Mouse (Mus musculus) layer of hippocampus, adult 11-12 months (tissue): ENCODE data around the gene Fxr2.

Experiments used
- DNase-seq: peaks from one replicate; pipeline ENCODE4 v3.0.0; 2022; ENCODE audit warnings: low spot score

Fxr2 gene

DNA sequence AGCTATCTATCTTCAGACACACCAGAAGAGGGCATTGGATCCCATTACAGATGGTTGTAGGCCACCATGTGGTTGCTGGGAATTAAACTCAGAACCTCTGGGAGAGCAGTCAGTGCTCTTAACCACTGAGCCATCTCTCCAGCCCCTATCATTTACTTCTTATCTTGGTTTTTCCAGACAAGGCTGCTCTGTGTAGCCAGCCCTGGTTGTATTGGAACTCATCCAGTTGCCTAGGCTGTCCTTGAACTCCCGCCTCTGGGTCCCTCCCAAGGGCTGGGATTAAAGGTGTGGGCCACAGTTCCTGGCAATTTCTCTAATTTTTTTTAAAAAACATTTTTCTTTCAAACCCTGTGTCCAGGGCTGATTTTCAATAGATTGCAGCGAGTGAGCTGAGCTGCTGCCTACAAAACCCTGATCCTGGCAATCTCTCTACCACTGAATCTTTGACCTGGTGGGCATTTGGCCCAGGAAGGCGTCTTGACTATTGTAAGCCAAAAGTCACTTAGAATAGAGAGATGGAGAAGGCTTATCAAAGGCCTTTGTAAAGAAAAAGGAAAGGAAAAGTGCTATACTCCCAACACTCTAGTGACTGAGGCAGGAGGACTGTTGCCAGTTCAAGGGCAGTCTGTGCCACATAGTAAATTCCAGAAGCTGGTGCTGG lies 28.6 kb downstream of the Fxr2 start:
- DNase-seq: no peak

DNA sequence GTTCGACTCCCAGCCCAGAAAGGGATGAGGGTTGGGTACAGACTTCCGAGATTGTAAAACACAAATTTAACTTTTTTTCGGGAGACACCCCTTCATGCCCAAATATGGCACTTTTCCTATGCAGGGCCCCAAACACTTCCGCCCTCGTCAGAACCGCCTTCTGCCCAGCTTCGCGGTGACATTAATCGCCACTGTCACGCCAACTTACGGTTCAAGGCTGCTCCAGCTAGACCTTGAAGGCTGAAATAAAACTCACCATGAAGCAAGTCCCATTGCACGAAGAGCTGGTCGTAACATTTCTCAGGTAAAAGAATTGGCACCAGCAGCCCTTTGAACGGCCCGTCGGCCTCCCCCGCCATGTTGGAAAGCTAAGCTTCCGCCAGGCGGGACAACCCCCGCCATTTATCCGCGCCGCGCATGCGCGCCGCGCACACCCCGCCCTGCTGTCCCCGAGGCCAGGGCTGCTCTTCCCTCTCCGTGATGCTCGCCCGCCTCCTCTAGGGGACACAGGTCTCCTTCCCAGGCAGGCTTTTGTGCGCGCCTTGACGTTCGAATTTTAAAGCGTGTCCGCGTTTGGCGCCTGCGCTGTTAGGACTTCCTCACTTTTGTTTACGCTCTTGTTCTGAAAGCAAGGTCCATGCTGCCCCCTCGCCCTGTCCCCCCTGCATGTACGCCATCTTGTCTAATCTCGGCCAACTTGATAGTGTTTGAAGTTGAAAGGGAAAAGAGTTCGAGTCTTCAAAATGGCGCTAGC lies 29.6 kb downstream of the Fxr2 start, which contains the start of gene Mpdu1:
Gene Mpdu1, minus strand, starts transcription at position 430 of the 754 bp plus-strand sequence.
- DNase-seq: peak; percentile 93

DNA sequence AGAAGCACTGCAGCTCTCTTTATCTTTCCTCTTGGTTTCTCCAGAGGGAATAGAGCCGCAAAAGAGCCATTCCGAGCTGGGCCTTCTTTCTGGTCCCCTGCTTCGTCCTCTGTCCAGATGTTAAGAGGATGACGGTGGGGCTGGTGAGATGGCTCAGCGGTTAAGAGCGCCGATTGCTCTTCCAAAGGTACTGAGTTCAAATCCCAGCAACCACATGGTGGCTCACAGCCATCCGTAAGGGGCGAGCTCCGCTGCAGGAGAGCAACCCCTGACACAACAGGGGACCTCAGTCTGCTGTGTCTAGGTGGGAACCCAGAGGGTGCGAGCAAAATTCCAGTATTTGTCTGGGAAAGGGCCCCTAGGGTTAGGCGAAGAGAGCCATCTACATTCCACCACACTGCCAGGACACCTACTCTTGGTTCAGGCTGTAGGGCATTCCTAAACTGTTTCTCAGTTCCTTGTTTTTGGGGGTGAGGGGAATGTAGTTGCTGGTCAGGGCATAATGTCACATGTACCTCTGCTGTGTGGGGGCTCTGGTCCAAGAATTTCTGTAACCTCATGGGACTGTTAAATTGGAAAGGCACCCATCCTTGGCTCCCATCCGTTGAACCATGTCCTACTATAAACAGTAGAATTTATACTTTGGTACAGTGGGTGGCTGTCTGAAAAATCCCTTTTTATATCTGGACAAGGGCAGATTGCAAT lies 30.3 kb downstream of the Fxr2 start:
- no peak for DNase-seq

DNA sequence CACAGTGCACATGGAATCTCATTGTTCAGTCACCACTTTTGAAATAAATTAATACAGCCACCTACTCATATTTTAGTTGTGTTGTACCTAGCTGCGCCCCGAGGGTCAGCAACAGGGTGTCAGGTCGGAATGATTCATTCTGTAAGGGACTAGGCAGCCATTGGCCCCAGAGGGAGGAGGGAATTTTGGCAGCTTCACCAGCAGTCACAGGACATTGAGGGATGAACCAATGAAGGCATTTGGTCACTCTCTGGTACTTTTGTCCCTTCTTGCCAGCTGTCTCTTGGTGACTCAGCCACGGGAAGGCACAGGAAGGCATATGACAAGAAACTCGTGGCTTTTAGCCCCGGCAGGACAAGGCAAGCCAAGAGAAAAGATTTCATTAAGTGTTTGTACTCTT lies 31.0 kb downstream of the Fxr2 start:
- no peak for DNase-seq

DNA sequence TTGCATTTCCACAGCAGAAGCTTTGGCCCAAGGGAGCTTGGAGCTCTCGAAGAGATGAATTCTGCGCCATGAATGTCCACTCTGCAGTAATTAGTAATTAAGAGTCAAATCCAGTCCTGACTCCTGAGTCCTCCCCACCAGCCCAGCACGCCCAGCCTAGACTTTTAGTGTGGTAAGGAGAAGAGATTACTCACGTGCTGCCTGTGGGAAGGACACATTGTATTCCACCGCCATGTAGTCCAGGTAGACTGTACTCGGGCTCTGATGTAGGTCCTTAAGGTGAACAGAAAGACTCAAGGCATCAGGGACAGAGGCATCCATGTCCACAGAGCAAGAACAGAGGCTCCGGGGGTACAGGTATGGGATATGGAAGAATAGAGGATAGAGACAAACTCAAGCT lies 32.1 kb downstream of the Fxr2 start:
- no peak for DNase-seq

DNA sequence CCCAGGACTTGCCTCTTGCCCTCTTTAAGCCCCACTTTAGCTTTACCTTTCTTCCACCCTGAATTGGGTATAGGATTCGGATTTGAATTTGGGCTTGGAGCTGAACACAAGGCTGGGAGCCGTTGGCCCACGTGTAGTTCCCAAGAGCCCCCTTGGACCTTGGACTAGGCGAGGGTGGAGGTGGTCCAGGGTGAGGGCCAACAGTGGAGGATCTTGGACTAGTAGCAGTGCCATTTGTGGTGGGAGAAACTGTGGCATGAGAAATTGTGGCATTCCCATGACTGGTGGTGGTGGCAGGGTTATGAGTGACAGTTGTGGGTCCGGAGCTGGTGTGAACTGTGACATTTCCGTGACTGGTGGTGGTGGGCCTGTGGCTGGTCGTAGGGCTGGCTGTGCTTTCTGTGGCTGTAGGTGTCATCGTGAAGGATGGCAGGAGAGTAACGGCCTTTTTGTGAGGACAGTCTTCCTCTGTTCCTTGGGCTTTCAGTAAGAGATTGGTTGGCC lies 32.7 kb downstream of the Fxr2 start:
- no peak for DNase-seq

DNA sequence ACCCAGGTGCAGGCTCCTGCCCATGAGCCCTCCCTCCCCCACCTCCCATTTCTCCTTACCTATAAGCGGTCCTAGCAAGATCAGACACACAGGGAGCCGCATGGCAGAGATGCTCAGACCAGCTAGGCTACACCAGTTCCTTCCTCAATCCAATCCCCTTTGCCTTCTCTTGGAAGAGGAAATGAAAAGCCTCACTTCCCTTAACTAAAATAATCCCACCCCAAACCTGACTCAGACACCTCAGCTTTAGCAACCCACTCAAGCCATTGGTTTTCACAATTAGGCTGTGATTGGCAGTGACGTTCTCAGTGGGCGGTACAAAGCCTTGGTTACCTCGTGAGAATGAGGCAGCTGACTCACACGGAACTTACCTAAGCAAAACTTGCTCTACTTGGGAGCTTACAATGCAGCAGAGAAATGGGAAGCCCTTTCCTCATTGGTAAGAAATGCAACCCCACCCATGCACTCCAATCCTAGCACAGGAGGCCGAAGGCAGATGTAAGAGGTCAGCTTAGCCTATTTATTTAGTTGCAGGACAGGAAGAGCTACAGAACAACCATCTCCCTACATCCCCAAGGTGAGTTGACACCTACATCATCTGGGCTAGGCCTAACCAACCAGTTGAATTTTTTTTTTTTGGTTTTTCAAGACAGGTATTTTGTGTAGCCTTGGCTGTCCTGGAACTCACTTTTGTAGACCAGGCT lies 33.3 kb downstream of the Fxr2 start, which contains the start of gene Cd68:
Gene Cd68, minus strand, starts transcription at position 193 of the 704 bp plus-strand sequence.
- DNase-seq: peak; percentile 80

DNA sequence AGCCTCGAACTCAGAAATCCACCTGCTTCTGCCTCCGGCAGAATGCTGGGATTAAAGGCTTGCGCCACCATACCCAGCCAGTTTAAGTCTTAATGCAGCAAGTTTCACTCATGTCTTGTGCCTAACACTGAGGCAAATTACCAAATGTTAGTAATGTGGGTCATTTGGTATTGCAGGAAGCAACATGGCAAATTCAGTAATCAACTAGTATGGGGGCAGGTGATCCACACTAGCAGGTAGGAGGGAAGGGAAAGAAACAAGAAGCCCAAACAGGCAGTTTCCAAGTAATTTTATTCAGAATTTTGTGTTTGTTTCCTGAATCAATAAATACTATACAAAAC lies 33.8 kb downstream of the Fxr2 start:
- DNase-seq: no peak

DNA sequence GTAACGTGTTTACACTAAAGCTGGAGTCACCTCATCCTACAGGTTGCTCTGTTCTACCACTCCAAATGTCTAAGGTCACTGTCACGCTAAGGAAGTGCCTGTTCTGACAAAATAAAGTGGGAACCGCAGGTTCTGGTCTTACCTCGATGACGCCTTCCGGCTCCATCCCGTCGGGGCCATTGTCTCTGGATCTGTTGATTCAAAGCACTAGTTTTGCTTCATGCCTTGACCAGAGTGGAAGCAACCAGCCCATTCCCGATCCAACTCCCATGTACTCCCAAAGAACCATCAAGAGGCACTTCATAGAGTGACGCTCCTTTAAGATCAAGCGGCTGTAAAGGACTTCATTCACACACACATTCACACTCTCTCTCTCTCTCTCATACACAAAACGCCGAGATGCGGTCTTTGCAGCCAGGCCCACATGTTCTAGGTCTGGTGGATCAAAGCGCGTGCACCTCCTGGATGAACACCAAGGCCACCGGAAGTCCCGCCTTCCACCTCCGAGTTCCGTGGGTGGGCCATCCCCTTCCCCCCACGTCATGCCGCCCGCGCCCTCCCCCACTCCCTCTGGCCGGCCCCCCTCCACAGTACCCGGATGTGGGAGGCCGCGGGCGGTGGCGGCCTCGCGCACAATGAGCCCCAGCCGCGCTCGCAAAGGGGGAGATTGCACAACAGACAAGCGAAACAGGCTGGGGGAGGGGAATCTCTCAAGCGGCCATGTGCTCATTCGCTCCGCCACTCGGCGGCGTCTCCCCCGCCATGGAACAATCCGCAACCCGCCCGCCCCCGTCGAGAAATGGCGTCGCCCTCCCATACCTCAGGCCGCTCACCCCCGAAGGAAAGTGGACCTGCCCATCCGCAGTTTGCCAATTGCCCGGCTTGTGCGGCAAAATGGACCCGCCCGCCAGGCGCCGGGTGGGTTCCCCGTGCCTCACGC lies 38.3 kb downstream of the Fxr2 start:
- DNase-seq: peak; percentile 96

DNA sequence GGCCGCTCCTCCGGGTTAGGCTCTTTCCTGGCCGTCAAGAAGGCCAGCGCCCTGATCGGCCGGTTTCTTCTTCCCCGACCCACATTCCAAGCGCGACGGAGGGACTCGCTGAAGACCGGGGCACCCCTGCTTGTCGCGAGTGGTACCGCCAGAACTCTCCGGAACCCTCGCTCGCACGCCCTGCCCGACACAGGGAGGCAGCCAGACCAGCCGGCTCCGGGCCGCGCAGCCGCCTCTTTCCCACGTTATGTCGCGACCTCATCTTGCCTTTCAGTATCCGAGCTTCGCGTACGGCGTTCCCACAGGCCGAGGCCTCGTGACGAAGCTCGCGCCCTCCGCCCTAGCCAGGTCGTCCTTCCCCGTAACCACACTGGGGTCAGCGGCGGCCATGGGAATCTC lies 38.9 kb downstream of the Fxr2 start:
- DNase-seq: no peak

DNA sequence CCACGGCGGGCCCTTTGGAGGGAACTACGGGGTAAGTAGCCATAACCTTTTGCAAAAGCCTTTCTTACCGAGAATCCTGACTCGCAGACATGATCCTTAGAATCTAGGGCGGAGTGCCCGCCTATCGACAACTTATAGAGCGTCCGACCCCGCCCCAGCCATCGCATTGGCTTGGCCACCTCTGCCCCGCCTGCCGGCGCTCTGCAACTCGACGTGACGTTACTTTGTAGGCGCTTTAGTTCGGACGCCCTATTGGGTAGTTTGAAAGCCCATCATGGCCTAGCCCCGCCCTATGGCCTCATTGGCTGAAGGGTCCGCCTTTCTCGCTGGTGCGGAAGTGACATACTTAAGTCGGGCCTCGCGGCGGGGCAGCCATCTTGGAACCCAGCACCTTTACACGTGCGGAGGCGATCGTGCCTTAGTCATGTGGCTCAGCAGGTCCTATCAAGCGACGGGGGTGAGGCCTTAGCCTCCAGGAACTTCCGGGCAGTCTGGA lies 39.5 kb downstream of the Fxr2 start, which contains the start of gene Eif4a1:
Gene Eif4a1, minus strand, starts transcription at position 213 of the 496 bp plus-strand sequence.
- peak; percentile 100 for DNase-seq

DNA sequence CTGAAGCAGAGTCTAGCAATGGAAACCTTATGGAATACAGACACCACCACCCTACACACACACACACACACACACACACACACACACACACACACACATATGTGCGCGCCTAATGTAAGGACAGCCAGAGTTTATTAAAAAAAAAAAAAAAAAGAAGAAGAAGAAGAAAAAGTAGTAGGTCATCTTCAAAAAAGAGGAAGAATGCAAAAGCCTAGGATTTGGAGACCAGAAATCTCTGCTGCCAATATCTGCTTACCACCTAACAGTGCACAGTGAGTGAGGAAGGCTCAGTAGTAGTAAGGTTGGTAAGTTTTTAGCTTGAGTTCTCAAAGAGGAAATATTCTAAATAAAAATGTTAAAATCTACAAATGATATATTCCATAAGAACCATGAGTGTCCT lies 46.4 kb downstream of the Fxr2 start:
- no peak for DNase-seq

DNA sequence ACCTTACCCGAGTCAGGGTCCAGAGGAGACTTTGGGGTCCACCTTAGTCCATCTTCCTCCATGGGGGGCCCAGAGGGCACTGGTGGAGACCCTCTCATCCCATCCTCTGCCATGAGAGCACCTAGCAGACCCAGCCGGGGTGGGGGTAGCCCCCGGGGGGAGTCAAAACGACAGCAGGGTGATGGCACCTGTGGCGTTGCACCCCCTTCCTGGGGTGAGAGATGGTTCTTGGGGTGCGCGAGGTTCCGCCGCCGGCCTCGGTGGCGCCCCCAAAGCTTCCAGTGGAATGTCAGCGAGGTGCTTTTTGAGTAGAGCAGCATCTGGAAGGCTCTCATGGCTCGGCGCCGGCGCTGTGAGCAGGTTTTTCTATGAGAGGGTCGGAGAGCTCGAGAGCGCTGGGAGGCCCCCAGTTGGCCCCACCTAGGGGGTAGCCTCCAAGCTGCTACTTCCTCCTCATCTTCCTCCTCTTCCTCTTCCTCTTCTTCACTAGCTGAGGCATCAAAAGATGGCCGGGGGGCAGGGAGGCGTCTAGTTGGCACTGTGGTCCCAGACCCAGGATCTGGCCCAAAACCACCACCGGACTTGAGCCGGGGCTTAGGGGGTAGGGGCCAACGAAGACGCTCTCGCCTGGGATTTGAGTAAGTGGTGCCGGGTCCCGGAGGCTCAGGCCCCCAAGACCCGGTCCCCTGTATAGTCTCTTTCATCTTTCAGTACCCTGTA lies 47.5 kb downstream of the Fxr2 start:
- DNase-seq: no peak

DNA sequence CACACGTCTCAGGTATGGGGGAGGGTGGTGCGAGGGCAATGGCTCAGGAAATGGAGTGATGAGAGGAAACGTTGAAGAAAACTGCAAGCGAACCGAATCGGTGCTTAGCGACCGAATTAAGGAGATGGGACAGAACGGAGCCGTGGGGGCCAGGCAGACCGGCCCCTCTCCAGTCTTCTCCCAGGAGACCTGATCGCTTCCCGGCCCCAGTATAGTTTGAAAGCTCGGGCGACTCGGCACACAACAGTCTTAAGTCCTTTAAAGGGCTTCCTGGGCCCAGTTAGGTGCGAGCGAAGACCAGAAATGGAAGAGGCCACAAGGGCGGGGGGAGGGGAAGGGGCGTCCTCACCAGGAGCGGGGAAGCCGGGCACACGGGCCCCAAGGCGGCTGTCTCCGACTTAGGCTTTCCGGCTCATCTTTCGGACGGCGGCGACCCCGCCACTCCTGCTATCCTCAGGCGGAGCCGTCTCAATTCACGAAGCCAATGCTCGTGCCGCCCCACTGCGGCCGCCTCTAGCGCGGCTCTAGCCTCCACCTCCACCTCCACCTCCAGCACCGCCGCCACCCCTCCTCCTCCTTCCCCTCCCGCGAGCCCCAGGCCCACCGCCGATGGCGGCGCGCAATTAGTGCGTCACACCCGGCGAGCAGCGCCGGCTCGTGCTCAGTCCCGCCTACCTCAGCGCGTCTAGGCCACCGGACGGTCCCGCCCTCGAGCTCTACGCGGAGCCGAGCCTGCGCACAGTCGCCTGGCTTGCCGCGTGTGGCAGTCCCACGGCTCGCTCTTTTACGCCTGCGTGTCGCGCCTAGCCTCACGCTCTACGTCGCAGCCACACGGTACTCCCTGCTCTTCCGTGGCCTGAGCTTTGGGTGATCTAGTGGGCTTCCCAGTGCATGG lies 48.8 kb downstream of the Fxr2 start, which contains the start of gene Senp3:
Gene Senp3, minus strand, starts transcription at position 771 of the 895 bp plus-strand sequence.
- DNase-seq: peak; percentile 96

DNA sequence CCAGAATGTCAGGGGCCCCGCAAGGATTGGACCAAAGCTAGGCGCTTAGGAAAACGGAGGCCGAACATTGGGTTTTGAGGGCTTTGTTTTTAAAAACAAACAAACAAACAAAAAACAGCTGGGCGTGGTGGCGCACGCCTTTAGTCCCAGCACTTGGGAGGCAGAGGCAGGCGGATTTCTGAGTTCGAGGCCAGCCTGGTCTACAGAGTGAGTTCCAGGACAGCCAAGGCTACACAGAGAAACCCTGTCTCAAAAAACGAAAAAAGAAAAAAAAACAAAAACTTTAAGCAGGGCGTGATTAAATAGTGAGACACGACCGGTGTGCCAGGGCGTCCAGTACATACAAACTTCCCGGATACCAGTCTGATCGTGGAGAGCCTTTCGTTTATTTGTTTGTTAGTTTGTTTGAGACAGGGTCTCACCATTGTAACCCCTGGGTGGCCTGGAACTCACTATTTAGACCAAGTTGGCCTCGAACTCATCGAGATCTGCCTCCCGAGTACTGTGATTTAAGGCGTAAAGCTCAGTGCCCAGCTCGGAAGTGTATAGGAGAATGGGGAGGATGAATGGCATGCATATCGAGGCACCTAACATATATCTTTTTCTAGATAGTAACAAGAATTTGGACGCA lies 49.5 kb downstream of the Fxr2 start:
- no peak for DNase-seq

DNA sequence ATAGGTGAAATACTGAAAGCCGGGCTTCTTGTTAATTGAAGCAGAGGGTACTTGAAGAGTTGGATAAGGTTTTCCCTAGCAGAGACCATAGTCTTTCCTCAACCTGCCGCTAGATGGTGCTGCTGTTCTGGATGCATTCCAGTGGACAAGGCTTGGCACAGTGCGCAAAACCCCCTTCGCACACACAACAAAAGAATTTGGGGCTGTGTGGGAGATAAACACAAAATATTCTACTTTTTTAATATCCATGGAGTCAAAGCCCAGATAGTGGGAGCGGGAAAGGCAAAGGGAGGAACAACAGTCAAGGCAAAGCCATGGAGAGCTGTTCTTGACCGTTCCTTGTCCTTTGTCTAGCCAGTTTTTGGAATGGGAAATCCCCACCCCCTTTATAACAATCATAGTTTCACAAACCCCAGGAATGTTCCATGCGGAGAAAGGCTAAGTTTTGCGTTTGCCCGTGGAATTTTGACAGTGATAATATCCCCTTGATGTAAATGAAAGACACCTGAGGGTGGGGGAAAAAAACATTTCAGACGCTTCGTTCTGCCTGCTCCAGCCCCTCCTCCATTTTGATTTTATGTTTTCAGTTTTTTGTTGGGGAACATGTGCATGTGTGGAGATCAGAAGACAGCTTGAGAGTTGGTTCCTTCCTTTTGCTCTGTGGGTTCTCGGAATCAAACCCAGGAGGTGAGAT lies 50.2 kb downstream of the Fxr2 start:
- peak; percentile 89 for DNase-seq

DNA sequence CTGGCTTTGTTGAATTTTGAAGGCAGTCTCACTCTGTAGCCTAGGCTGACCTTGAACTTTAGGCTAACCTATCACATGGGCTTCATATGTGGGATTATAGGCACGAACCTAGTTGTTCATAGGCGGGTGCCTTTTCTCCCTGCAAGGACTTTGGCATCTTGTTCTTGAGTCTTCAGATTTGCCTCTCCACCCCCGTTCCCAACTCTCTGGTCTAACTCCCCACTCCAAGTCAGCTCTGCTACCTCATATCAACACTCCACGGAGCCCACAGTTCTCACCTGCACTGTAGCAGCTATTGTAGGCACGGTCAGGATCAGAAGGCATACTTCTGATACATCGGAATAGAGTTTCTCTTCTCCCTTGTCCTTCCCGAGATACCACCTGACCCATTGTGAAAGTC lies 50.8 kb downstream of the Fxr2 start:
- no peak for DNase-seq
